Mouse (Mus musculus): Measurements from ENCODE around the gene Klk7.

The Klk7 gene

GRCm38 (mm10) chr7:43810994-43811393 lies at the start of gene Klk7:
Klk7 (plus strand) TSS chr7:43811294.
- DNase-seq (ENCODE audit: low spot score): no peak

DNA sequence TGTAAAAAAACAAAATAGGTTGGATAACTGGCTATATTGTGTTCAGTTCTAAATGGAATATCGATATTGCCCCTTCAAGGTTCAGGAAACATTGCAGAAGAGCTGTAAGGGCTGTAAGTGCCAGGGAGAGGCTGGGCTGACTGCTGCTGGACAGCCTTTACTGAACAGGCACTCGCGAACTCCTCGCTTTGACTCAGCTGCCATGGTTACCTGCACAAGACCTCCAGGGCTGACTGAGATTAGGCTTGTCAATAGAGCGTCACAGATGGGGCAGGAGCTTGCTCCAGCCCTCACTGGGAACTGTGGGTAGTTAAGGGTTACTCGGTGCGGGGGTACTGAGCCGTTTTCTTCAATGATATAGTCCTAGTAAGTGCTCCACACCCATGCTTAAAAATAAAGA lies 44.6 kb upstream of the Klk7 start:
- DNase-seq (ENCODE audit: low spot score): no peak

GRCm38 (mm10) chr7:43768597-43768996 lies 42.5 kb upstream of the Klk7 start, which contains the start of gene Klk12:
Klk12 (plus strand) TSS chr7:43768897.
- DNase-seq (ENCODE audit: low spot score): no peak

DNA sequence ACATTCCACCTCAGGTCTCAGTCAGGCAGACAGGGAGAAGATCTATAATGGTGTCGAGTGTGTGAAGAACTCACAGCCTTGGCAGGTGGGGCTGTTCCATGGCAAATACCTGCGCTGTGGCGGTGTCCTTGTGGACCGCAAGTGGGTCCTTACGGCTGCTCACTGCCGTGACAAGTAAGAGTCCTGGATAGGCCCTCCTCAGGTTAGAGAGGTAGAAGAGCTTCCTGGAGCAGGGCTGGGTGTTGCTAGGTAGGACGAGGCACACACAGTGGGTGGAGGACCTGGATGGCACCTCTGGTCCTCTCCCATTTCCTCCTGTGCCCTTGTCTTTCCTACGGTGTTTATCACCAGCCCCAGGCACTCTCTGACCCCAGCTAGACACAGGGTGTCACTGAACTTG lies 41.5 kb upstream of the Klk7 start:
- DNase-seq (ENCODE audit: low spot score): no peak

- no peak for DNase-seq (ENCODE audit: low spot score)
Observed at GRCm38 (mm10) chr7:43770701-43771100, 40.4 kb upstream of the Klk7 start.

DNA sequence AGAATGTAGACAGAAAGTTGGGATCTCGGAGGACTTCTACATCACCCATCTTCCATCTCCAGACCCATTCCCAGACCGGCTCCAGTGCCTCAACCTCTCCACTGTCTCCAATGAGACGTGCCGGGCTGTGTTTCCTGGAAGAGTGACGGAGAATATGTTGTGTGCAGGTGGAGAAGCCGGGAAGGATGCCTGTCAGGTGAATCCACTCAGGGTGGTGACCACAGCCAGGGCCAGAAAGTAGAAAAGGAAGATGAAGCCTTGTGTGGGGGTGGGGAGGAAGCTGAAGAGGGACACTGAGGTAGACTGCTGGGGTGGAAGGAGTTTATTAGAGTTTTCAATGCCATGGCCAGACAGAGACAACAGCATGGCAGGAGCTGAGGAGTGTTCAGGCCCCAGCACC lies 39.2 kb upstream of the Klk7 start:
- no peak for DNase-seq (ENCODE audit: low spot score)

DNA sequence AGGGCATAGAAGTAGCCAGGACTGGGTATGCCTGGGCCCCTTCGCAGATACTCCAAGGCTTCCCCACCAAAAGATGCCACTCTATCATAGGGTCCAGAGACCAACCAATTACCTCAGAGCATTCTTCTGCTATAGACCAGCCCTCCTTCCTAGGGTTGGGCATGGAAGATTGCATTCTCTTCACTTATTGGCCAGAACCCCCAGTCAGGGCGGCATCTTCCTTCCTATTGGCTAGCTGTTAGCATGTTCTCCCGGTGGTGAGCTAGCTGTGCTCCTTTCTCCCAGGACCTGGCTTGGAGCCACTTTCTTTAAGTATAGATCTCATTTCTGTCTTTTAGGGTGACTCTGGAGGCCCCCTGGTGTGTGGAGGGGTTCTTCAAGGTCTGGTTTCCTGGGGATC lies 38.2 kb upstream of the Klk7 start:
- no peak for DNase-seq (ENCODE audit: low spot score)

GRCm38 (mm10) chr7:43774364-43774763 lies 36.7 kb upstream of the Klk7 start, which contains the start of gene Klk11:
Klk11 (plus strand) TSS chr7:43774604.
- no peak for DNase-seq (ENCODE audit: low spot score)

DNA sequence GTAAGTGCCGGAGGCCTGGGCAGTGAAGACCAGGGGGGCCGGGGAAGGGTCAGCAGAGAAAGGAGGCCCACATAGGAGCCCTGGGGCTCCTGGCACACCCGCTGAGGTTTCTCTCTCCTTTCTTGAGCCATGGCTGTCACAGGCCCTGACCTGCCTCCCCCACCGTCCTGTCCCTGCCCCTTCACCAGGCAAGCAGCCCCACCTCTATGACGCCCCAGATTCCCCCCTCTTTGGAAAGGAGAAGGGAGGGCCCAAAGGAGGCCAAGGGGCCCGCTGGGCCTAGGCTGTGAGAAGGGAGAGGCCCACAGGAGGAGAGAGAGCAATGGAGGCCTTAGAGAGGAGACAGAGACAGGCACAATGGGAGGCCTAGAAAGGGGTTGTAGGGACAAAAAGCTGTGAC lies 36.3 kb upstream of the Klk7 start:
- DNase-seq (ENCODE audit: low spot score): no peak

DNA sequence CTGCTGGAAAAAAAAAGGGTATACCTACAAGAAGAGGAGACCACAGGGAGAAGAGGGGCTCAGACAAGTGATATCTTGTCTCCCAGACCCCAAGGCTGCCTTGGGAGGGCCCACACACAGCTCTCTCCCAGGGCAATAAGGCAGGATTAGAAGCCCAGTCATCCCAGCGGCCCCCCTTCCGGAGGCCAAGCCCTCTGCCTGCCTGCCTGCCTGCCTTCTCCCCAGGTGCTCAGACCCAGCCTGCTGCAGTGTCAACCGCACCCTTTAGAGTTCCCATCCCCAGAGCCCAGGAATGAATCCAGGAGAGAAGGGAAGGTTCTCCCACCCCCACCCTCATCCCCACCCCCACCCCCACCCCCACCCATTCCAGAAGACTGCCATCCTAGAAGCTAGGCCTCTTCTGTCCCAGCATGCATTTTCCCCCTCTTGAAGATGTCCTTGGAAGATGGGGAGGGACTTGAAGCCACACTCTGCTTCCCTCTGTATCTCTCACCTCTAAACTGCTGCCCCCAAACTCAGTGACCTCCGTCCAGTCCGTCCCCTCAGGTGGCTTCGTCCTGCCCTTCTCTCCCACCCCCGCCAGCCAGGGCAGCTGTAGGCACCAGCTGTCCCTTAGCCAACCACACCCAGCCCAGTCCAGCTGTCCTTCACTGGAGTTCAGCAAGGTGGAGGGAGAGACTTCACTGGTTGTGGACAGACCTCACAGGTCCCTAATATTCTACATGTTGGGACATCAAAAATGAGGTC lies 35.6 kb upstream of the Klk7 start:
- no peak for DNase-seq (ENCODE audit: low spot score)

- DNase-seq (ENCODE audit: low spot score): no peak
Observed at GRCm38 (mm10) chr7:43776506-43776905, 34.6 kb upstream of the Klk7 start.

GRCm38 (mm10) chr7:43777423-43777822 lies 33.7 kb upstream of the Klk7 start:
- no peak for DNase-seq (ENCODE audit: low spot score)

- no peak for DNase-seq (ENCODE audit: low spot score)
Observed at GRCm38 (mm10) chr7:43778176-43778970, 32.7 kb upstream of the Klk7 start.

DNA sequence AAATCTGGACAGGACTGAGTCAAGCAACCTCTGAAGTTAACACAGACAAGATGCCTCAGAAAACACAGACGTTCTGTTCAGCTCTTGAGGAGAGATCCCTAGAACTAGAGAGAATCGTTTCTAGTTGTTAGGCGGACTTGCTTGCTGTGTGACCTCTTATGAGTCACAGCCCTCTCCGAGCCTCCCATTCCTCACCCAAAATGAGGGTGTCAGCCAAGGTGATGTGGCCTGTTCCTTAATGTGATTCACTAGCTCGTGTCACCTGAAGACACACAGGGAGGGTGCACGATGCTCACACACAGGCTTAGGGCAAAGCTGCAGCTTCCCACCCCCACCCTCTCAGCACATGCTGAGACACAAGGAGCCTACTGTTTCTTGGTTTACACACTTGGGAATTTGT lies 30.9 kb upstream of the Klk7 start:
- no peak for DNase-seq (ENCODE audit: low spot score)

DNA sequence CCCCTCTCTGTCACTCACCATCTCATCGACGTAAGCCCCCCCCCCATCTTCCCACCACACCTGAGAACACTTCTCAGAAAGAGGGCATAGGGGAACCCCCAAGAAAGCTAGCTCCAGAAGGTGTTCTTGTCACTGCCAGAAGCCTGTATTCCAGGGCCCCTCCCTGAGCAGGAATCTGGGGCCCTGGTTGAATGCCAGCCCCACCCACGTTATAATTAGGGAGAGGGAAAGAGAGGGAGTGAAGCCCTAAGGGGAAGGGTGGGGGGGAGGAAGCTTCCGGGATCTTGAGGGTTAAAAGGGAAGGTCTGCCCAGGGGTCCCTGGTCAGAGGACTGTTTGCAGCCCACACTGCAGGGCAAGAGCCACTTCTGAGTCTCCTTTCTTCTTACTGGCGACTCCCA lies 30.3 kb upstream of the Klk7 start, which contains the start of gene Klk10:
TSS of gene Klk10 (plus strand) at position 290 of the 400 bp plus-strand sequence.
- no peak for DNase-seq (ENCODE audit: low spot score)

- no peak for DNase-seq (ENCODE audit: low spot score)
Observed at GRCm38 (mm10) chr7:43781541-43781940, 29.6 kb upstream of the Klk7 start.

DNA sequence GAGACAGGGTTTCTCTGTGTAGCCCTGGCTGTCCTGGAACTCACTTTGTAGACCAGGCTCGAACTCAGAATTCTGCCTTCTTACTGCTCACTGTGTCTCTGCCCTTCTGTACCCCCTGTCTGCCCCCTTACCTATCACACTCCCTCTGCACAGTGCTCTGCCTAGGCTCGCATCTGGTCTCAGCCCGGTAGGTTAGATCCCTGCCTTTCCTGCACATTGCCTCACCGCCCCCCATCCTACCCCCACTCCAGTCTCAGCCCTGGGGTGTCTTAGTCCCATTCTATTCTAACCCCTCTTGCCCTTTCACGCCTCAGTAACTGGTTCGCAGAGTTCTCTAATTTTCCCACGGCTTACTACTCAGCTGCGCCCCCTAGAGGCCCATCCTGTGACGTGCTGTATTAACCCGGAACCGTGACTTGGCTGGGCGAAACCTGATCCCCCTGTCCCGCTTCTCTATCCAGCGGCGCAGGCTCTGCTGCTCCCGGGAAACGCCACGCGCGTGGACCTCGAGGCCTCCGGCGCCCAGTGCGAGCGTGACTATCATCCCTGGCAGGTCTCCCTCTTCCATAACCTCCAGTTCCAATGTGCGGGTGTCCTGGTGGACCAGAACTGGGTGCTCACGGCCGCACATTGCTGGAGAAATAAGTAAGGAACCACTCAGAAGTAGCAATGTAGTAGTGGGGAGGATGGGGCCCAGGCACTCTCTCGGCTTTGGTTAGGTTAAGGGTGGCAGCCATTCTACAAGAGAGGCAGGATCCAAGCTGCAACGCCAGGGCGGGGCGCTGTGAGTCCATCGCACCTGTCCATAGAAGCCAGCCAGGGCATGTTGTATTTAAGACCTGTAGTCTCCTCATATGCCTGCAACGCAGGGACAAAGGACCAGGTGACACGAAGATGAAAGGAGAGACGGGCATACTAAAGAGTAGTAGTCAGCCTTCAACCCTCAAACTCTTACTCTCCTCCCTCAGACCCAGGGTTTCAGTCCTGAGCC lies 28.5 kb upstream of the Klk7 start:
- peak; percentile 40 for DNase-seq (ENCODE audit: low spot score)

GRCm38 (mm10) chr7:43785286-43785685 lies 25.8 kb upstream of the Klk7 start:
- DNase-seq (ENCODE audit: low spot score): no peak

GRCm38 (mm10) chr7:43788096-43788495 lies 23.0 kb upstream of the Klk7 start:
- no peak for DNase-seq (ENCODE audit: low spot score)

DNA sequence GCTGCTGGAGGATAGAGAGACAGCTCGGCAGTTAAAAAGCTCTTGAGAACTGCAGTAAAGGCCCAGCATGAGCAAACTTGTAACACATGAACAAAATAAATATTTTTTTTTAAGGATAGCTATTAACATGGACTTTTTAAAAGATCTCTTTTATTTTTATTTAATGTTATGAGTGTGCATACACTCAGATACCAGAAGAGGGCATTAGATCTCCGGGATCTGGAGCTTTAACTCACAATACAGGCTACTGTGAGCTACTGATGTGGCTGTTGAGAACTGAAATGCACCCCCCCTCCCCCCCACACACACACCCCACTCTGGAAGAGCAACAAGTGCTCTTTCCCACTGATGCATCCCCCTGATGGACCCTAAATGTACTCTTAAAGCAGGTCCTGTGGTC lies 21.8 kb upstream of the Klk7 start:
- DNase-seq (ENCODE audit: low spot score): no peak

GRCm38 (mm10) chr7:43791591-43791990 lies 19.5 kb upstream of the Klk7 start, which contains the start of gene Klk9:
Klk9 (plus strand) TSS chr7:43791891.
- no peak for DNase-seq (ENCODE audit: low spot score)

- DNase-seq (ENCODE audit: low spot score): no peak
Observed at GRCm38 (mm10) chr7:43796355-43796754, 14.7 kb upstream of the Klk7 start.
